ENCODE assay signal across 40 mouse cellular contexts in the genomic region with DNA sequence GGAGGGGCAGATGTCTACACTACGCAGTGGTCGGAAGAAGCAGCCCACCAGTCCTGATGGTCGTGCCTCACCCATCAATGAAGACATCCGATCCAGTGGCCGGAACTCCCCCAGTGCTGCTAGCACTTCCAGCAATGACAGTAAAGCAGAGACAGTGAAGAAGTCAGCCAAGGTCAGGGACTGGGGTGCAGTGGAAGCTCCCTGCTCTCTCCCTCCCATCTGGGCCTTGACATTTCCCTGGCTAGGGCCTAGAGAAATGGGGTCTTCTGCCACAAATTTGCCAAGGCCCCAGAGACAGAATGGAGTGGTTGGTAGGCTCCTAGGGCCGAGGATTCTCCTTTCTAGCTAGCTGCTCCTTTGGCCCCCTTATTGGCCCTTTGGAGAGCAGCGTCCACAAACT. TPM values are rescaled to one million over a fixed set of nuclear protein-coding genes. Genes with fewer than 3 reads are reported as not detected.
"Had no signal": no experiment of that assay in that cellular context is flagged by ENCODE, and none has a peak within 500 bp of the region (broad histone marks: within the 10 kb centered on the region; RNA-seq: fewer than 3 reads in every experiment).

No protein-coding gene starts in this region.

- DNase-seq: heart, postnatal 10 days; heart, postnatal 14 days; heart, postnatal 36 days; heart, postnatal 4 days; kidney, adult 11 months; kidney, adult 18-20 months; kidney, adult 2 months; kidney, adult 8-10 months; kidney, adult 9 months; kidney, postnatal 10 days; kidney, postnatal 14 days; kidney, postnatal 25 days; kidney, postnatal 36 days; kidney, postnatal 4 days; layer of hippocampus, adult 9-11 months; layer of hippocampus, postnatal 36 days had no signal

- H3K27me3 ChIP-seq: heart, embryonic 12.5 days; heart, embryonic 13.5 days; heart, embryonic 15.5 days; hindbrain, embryonic 12.5 days; hindbrain, embryonic 13.5 days; hindbrain, embryonic 15.5 days; intestine, embryonic 15.5 days; kidney, embryonic 15.5 days had no signal

- H3K9me3 ChIP-seq: heart, embryonic 12.5 days; heart, embryonic 13.5 days; heart, embryonic 15.5 days; hindbrain, embryonic 10.5 days; hindbrain, embryonic 12.5 days; hindbrain, embryonic 13.5 days; hindbrain, embryonic 15.5 days; intestine, embryonic 15.5 days; kidney, embryonic 15.5 days had no signal

- H3K4me3 ChIP-seq: heart, embryonic 12.5 days; heart, embryonic 13.5 days; heart, embryonic 15.5 days; hindbrain, embryonic 10.5 days; hindbrain, embryonic 12.5 days; hindbrain, embryonic 13.5 days; hindbrain, embryonic 15.5 days; intestine, embryonic 15.5 days; kidney, embryonic 15.5 days; layer of hippocampus, adult 2 months; left cerebral cortex, adult 2 months had no signal

- H3K27ac ChIP-seq: heart, embryonic 13.5 days; heart, embryonic 15.5 days; hindbrain, embryonic 12.5 days; hindbrain, embryonic 13.5 days; hindbrain, embryonic 14.5 days; hindbrain, embryonic 15.5 days; hindbrain, postnatal 0 days; intestine, embryonic 15.5 days; kidney, embryonic 15.5 days; kidney, postnatal 0 days; layer of hippocampus, adult 2 months; left cerebral cortex, adult 2 months had no signal

- H3K9ac ChIP-seq: heart, embryonic 12.5 days; heart, embryonic 13.5 days; heart, embryonic 15.5 days; hindbrain, embryonic 12.5 days; hindbrain, embryonic 13.5 days; hindbrain, embryonic 14.5 days; hindbrain, embryonic 15.5 days; intestine, embryonic 15.5 days; kidney, embryonic 15.5 days had no signal

- ATAC-seq: hindbrain, embryonic 16.5 days; hindbrain, postnatal 0 days; inflammation-experienced regulatory T-cells, adult 6 months; intestine, embryonic 15.5 days; intestine, embryonic 16.5 days; intestine, postnatal 0 days had no signal

- H3K4me1 ChIP-seq: hindbrain, embryonic 10.5 days; hindbrain, embryonic 12.5 days; hindbrain, embryonic 13.5 days; intestine, embryonic 15.5 days; kidney, embryonic 15.5 days had no signal

- H3K4me2 ChIP-seq: heart, embryonic 11.5 days; heart, embryonic 12.5 days; heart, embryonic 13.5 days; heart, embryonic 15.5 days; hindbrain, embryonic 12.5 days; hindbrain, embryonic 13.5 days; hindbrain, embryonic 14.5 days; hindbrain, embryonic 15.5 days; intestine, embryonic 15.5 days; kidney, embryonic 15.5 days had no signal

RNA-seq across cellular contexts. Expression of gene Slc45a1, which starts 38.3 kb away (rescaled TPM):
- total RNA-seq: heart, postnatal 10 days; heart, postnatal 14 days; heart, postnatal 25 days; heart, postnatal 36 days; heart, postnatal 4 days; hematopoietic stem cell, adult 5-6 weeks had no signal
- polyA plus RNA-seq: heart, embryonic 12.5 days; heart, embryonic 15.5 days; heart, embryonic 16.5 days; heart, postnatal 0 days; kidney, embryonic 14.5 days had no signal
